Mouse (Mus musculus): ENCODE data around the gene Fras1. TPM values are rescaled to one million over a fixed set of nuclear protein-coding genes. Genes with fewer than 3 reads are reported as not detected.

Gene Fras1
- total RNA-seq, 2 experiments from 2014 or later: 20.2 to 20.8 TPM

DNA sequence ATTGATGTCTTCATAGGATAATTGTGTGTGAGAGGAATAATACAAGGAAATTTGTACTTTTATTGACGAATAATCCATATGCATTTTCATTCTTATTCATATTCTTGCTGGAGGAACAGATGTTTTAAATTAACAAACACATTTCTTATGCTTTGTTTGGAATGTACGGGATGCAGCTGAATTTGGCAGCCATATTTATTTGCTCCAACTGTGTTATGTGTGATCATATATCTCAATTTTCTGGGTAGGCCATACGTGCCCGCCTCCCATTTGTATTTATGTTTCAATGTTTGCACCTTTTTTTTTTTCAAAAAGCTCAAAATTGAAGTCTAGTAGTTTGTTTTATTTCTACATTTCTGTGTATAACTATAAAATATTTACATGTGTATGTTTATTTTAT, 21.2 kb downstream of the Fras1 start:
- no peak for DNase-seq (ENCODE audit: low spot score in 2 of 2)
- intact Hi-C loops (cut with DNase I): no loop called here

DNA sequence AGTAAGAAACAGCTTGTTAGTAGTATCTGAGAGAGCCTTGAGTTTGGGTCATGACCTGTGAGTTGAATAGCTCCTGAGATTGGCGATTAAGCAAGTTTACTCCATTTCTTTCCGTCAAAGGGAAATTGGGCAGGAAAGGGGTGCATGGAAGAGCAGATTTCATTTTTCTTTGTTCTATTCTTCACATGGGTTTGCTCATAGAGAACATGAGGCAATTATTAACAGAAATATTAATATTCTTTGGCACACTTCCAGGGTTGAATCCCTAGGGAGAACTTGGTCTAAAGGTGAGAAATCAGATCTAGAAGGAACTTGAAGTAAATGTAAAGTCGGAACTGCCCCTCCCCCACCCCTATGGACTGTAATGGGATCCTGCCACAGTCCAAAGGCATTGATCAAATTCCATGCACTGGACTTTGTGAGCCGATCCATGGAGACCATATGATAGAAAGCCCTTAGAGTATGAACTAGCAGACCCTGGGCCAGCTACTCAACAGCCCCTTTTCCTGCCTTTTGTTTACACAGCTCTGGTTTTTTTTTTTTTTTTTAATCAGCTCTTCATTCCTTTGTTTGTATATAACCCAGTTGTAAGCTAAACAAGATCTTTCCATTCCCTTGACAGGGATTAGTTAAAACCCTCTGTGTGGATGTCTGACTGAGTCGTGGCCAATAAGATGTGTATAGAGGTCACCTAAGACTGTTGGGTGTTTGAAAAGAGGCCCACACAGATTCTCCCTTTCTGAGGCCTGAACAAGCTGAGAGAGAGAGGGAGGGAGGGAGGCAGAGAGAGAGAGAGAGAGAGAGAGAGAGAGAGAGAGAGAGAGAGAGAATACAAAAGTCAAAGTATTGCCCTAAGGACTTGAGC, 22.3 kb downstream of the Fras1 start:
- no peak for DNase-seq (ENCODE audit: low spot score in 2 of 2)
- intact Hi-C loops (cut with DNase I): no loop called here

DNA sequence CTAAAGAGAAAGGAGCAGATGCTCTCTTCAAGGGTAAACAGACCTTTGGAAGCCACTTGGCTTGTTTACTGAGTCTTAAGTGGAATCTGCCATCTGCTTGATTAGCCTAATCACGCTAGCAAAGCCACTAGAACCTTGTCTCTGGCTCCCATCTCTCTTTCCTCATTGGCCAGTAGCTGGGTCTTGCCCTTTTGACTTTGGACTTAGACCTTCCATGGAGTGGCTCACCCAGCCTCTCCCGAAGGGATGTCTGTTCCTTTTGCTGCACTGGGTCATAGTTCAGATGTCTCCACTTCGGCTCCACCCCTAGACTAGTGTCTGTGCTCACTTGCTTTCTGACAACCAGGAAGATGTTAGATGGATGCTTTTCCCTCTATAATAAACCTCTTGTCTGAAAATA, 28.8 kb downstream of the Fras1 start:
- intact Hi-C loops (cut with DNase I): no loop called here
- no peak for DNase-seq (ENCODE audit: low spot score in 2 of 2)

DNA sequence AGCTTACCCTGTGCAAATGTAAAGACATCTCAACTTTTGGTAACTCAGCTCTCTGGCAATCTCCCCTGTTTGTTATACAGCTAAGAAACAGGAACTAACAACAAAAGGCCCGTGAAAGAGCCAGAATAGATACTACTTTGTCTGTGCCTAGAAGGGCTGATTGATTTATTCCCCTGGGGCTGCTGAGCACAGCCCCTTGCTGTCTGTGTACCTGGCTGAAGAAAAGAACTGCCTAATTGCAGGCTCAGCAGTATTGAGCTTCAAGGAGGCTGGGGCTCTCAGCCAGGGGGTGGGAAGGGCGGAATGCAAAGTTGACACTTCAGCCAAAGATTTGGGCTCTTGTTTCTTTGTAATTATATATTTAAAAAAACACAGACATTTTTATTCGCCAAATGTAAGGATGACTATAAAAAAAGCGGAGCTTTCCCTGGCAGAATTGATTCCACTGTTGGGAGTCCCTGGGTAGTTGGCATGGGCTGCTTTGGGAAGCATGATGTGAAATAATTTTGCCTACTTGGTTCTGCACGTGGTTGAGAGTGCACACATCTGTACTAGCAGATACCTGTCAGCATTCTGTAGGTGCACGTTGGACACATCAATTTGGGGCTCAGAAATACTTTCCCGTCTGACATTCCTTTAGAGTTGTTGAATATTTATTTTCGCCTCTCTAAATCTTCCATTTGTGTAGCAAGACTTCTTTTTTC, 31.5 kb downstream of the Fras1 start:
- no peak for DNase-seq (ENCODE audit: low spot score in 2 of 2)
- intact Hi-C loops (cut with DNase I): no loop called here

DNA sequence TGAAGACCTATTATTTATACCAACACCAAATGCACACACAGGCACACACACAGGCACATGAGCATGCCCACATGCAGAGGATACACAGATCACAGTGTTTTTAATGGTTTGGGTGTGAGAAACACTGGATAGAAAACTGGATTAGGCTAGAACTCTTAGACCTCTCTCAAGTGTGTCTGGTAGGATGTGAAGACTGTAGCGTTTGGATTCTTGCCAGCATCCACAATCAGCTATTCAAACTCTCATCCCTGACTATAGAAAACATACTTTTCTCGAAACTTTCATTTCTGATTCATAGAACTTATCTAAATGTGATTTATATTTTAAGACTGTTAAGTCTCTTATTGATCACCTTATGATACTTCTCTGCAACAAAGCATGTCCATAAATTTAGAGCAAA, 34.5 kb downstream of the Fras1 start:
- intact Hi-C loops (cut with DNase I): no loop called here
- no peak for DNase-seq (ENCODE audit: low spot score in 2 of 2)

DNA sequence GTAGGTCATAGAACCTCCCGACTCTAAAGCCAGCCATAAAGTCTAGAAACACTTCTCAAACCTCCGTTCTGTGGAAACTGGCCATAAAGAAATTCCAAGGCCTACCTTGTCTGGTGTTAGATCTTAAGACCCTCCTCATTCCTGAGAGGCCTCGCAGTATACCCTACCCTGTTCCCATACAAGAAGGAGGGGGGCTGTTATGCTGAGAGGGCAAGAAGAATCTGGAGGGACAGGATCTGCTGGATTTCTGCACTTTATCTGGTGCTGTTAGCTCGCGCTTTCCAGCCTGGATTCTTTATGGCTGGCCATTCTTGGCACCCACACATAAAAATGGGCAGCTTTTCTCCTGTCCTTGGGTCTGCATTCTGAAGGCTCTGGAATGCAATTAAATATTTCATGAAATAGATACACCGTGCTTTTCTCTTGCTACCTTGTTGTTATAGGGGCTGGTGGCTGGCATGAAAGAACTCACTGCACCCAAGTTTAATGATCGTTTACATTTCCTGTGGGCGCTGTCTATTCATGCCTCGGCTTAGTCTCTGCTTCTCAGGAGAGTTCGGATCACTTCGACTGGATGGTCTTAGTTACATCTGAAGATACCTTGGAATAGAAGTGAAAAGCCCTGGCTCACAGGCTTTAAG, 39.1 kb downstream of the Fras1 start:
- intact Hi-C loops (cut with DNase I): no loop called here

DNA sequence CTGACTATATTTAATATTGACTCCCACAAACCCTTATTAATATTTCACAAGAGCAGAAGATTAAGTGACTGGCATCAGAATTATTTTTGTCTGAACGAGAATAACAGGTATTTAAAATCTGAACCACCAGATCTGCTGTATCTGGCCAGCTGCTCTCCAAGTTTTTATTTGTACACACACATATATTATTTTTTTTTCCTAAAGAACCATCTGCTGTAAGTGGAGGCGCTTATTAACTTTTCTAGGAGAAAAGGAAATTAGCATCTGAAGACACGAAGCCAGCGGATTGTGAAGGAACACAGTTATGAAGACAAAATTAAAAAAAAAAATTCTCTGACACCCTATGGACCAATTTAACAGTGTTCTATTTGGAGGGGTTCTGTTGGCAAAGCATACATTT, 43.4 kb downstream of the Fras1 start:
- DNase-seq (ENCODE audit: low spot score in 2 of 2): no peak

More for the DNA sequence above, 39.1 kb downstream of the Fras1 start:
- no peak for DNase-seq (ENCODE audit: low spot score in 2 of 2)

DNA sequence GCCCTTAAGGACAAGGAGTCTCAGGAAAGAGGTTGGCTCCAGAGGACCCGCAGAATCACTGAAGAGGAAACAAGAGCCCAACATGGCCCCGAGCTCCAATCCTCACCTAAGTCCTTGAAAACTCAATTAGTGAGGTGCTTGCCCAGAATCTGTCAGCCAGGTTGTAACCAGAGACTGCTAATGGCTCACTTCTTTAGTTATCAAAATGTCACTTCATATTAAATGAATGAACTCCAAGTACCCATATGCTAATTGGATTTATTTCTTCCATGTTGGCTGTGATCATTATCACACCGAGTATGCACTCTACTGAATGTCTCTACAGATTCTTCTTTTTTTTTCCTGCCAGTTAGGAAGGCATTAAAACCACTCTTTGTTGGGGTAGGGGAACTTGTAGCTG, 47.8 kb downstream of the Fras1 start:
- DNase-seq (ENCODE audit: low spot score in 2 of 2): no peak
- intact Hi-C loops (cut with DNase I): no loop called here

More for the DNA sequence above, 43.4 kb downstream of the Fras1 start:
- intact Hi-C loops (cut with DNase I): no loop called here

DNA sequence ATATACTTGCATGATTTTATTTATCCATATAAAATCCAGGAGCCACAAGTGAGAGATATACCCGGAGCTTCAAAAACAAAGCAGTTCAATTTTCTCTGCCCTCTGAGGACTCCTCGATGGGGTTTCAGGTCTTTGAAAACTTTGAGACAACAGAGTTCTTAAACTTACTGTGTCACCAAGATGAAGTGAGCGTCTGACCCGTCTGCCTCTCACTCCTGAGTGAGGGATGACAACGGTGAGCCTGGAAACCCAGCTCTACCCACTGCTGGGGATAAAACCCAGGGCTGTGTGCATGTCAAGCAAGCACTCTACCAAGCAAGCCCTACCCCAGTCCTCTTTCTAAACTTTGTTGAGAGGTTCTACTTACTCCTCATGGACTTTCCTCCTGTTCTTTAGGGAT, 49.0 kb downstream of the Fras1 start:
- intact Hi-C loops (cut with DNase I): no loop called here
- no peak for DNase-seq (ENCODE audit: low spot score in 2 of 2)

DNA sequence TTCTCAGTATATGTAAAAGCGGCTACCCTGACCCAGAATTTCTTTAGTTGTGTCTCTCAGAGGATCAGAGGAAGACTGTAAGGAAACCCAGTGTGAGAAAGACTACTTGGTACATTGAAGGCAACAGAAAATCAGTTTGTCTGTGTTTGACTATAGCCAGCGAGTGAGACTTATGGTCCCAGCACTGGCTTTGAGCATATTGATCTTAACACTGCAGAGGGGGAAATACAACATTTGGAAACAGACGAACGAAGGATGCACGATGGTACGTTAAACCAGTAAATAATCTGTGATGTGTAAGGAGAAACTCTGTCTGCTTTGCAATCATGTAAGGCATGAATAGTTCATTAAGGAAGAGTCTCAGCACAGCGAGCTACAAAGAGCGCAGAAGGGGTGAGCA, 51.6 kb downstream of the Fras1 start:
- no peak for DNase-seq (ENCODE audit: low spot score in 2 of 2)
- intact Hi-C loops (cut with DNase I): no loop called here

DNA sequence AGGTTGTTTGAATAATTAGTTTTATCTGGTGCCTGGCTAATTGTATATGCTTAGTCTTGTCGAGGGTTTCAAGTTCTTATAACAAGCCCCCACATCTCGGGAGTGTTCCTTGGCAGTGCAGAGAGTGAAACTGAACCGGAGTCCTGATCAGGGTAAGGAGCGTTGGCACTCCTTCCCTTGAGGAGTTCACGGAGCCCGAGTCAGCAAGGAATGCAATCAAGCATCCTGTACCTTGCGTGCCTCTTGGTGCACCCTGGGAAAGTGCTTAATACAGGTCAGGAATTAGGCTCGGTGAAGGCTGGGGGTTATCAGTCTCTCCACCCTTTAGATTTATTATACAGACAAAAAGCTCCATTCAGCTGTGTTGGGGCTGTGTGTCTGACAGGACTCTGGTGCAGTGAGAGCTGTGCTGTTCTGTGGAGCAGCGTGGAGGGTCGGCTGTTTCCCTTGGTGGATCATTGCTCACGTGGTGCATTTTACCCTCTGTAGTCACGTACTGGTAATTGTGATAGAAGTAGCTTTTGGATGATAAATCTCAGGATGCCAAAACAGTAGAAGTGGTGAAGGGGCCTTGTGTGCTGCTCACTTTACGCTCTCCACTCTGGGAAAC, 55.9 kb downstream of the Fras1 start:
- intact Hi-C loops (cut with DNase I): no loop called here
- DNase-seq (ENCODE audit: low spot score in 2 of 2): no peak

DNA sequence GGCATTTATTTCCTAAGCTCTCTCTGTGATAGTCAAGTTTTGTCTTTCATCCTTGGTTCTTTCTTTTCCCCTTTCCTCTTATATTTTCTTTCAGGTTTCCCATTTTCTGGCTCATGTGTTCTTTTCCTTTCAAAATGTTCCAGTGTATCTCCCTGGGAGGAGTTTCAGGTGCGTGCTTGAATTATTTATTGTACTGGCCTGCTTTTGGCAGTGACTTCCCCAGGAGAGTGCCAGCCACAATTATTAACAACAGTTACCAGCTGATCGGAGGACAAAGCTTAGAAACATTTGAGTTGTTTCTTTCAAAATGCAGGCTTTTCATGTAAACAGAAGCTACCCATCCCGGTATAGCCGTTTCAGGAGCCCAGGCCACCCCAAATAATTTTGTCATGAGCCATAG, 64.1 kb downstream of the Fras1 start:
- intact Hi-C loops (cut with DNase I): no loop called here
- DNase-seq (ENCODE audit: low spot score in 2 of 2): no peak

DNA sequence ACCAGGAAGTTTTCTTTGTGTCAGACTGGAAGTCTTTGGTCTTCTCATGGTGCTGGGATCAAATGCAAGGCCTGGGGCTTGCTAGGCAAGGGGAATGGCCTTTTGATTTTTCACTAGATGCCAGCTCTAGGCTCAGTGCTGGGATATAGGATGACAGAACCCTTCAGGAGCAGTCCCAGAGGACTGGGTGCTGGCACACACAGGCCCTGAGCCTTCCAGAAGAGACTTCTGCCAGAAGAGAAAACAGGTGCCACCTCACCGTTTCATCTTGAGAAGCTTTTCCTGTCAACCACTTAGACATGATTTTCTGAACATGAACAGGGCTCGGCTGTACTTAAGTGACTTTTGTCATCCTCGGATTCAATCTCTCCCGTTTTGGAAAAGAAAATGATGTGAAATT, 66.1 kb downstream of the Fras1 start:
- intact Hi-C loops (cut with DNase I): no loop called here
- no peak for DNase-seq (ENCODE audit: low spot score in 2 of 2)

DNA sequence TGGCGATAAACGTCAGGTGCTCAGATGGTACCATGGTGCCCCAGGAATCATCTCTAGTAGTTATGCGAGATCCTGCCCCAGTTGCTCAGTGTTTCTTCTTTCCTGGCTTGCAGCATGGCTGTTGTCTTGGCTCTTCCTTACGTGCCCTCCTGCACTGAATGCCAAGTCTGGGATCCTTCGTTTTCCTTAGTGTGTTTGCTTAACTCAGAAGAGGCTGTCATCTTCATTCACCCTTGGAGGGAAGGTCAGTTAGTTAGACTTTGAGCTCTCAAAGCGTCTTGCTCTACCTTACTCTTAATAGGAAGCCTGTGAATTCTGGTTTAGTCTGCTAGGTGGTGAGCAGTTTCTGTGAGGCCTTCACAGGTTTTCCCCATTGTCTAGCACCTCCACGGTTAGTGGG, 73.7 kb downstream of the Fras1 start:
- intact Hi-C loops (cut with DNase I): no loop called here
- DNase-seq (ENCODE audit: low spot score in 2 of 2): no peak

DNA sequence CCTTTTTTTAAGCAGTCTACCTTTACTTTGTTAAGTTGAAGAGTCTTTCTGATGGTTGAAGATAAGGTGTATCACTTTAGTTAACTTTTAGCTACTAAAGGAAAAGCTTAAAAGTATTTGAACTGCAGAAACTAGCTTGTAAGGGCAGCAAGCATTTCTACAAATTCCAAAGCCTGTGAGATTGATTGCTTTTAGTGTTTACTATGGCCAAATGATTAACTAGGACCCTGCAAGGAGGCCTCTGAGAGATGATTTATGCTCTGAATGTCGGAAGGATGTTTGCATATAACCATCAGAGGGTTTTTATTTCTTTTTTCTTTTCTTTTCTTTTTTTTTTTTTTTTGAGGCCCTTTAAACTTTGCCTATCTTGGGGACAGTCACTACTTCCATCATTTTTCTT, 78.3 kb downstream of the Fras1 start:
- DNase-seq (ENCODE audit: low spot score in 2 of 2): no peak
- intact Hi-C loops (cut with DNase I): no loop called here

DNA sequence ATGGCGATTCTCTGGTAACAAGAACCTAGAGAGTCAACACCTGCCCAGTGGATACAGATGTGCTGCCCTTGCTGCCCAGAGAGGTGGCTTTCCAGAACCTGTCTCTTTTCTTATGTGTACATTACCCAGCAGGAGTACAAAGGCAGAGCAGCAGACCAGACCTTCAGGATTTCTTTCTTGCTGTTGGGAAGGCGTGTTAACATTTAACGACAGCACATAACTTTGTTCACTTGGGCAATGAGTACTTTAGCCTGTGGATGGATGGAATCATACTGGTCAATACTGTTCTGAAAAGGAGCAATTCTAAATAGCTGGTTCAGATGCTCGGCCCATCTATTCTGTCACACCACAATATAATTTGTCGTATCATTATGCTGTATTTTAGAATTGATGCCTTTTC, 79.6 kb downstream of the Fras1 start:
- intact Hi-C loops (cut with DNase I): no loop called here
- no peak for DNase-seq (ENCODE audit: low spot score in 2 of 2)

DNA sequence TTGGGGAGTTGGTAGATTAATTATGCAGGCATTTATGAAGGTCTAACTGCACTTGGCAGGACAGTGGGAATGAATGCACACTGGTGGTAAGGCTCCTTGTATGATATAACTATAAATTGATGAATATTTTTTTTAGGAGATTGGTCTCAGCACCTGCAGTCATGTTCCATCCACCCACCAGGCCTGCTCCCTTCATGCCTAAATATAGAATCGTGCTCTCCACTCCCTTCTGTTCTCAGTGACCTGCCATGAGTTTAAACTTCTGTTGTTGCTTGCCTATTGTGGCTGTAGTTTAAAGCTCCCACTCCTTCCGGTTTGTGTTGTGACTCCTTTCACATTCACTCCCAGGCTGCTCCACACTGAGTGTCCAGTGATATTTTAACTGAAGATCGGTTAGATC, 80.7 kb downstream of the Fras1 start:
- intact Hi-C loops (cut with DNase I): no loop called here

DNA sequence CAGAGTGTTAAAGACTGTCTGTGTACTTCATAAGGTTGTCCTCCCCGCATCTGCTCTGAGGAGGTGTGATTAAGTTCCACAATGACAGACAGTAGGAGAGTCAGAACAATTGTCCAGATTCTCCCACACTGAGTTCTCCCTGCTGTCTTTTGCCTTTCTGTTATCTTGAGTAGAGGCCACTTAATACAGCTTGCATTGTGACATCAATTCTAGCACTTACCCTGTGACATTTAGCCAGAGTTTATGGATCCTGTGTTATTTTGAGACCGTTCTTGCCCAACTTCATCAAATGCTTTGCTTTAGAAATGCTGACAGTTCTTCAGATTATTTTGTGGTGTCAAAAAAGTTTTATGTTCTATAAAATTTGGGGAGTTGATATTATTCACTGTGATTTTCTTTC, 81.5 kb downstream of the Fras1 start:
- intact Hi-C loops (cut with DNase I): no loop called here
- no peak for DNase-seq (ENCODE audit: low spot score in 2 of 2)

More for the DNA sequence above, 80.7 kb downstream of the Fras1 start:
- no peak for DNase-seq (ENCODE audit: low spot score in 2 of 2)

DNA sequence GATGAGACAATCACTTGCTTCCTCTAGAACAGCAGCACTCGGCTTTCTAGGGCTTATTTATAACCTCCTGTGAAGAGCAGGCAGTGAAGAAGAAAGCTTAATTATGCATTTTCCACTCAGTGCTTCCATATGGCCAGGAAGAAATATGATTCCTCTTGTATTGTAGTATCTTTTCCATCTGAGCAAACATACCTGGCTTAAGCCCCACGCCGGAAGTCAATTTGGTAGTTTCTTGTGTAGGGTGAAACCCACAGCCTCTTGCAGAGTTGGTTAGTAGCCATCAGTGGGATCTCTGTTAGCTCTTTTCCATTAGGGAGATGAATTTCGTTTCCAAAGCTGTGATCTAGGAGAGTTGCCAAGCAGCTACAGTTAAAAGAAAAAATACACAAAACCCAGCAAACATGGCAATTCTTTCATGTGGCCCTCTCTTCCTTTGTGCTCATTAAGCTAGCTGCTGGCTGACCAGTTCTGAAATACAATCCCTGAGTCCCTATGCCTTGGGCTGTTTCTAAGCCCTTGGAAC, 83.7 kb downstream of the Fras1 start:
- intact Hi-C loops (cut with DNase I): no loop called here
- DNase-seq (ENCODE audit: low spot score in 2 of 2): peak; percentile 15 to 48

DNA sequence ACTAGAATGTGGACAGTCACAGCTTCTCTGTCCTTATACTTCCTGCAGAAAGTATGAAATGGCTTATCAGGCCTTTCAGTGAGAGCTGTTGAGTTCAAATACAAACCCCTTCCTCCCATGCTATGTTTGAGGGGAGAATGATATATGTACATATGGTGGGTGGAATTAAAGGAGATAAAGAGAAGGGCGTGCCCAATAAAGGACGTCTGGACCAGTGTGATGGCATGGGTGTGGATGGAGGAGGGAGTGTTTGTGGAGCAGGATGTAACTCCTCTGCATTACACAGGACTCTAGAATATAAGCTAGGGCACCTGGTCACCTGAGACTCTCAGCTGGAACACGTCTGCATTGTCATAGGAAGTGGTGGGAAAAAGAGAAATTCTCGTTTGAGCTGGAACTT, 85.8 kb downstream of the Fras1 start:
- intact Hi-C loops (cut with DNase I): no loop called here
- no peak for DNase-seq (ENCODE audit: low spot score in 2 of 2)
